Mouse (Mus musculus): ENCODE measurements around the gene Angptl6. TPM values are rescaled to one million over a fixed set of nuclear protein-coding genes. Genes with fewer than 3 reads are reported as not detected.

The Angptl6 gene
- polyA plus RNA-seq, 1 experiment from 2014 or later: 4.4 TPM

DNA sequence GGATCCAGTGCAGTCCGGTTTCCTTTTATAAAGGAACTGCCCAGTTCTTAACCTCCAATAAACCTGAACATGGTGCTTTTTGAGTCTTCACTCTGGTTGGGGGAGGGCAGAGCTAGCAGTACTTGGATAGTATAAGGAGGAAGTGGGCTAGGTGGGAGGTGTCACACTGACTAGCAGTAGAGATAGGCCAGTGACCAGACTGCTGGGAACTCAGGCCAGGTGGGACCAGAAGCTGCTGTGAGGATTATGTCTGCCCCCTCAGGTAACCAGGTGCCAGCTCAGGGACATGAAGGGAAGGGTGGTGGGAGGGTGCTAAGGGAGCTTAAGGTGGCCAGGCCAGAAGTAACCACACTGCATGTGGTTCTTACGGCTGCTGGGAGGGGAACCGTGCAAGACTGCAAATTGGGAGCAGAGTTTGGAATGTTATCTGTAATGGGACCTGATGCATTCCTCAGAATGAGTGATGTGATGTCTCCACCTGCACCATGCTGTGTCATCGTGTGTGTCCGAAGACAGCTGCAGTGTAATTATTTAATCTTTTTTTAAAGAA lies 12.7 kb upstream of the Angptl6 start:
- H3K4me1 ChIP-seq: peaks cover 21% of the 10 kb centered on the region
- peaks cover 80% of the 10 kb centered on the region for H3K36me3 ChIP-seq (replicated peaks)
- H3K9me3 ChIP-seq: no peaks in the 10 kb centered on the region
- H3K27ac ChIP-seq: no peak overlapping the region
- DNase-seq (ENCODE audit: extremely low spot score, low spot score): no peak
- WGBS: 85% methylated on average over 5 of the region's 5 CpGs
- H3K27me3 ChIP-seq (ENCODE audit: poor library complexity, severe bottlenecking): no peaks in the 10 kb centered on the region
- H3K4me3 ChIP-seq: no peak overlapping the region

- WGBS: 89% methylated on average over 26 of the region's 26 CpGs
These were observed 12.0 kb upstream of the Angptl6 start for GRCm38 (mm10) chr9:20891339-20892103.

DNA sequence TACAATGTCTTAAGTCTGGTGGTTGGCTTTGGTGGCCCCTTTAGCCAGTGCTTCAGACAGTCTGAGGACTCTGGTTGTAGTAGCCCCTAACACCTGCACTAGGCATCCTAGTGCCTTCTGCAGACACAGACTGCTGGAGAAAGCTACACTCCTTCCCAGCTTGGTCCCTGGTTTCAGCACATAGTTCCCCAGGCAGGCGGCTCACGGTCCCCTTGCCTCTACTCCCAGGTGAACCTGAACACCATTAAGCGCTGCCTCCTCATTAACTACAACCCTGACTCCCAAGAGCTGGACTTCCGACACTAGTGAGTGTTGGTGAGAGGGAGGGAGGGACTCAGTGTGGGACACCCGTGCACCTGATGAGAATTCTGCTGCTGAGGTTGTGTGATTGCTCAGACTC lies 10.9 kb upstream of the Angptl6 start:
- H3K9me3 ChIP-seq: no peaks in the 10 kb centered on the region
- WGBS: 97% methylated on average over 5 of the region's 5 CpGs
- no peaks in the 10 kb centered on the region for H3K27me3 ChIP-seq (ENCODE audit: poor library complexity, severe bottlenecking)
- peaks cover 15% of the 10 kb centered on the region for H3K4me1 ChIP-seq
- no peak overlapping the region for H3K27ac ChIP-seq
- peak overlapping the region; percentile 85; the same call in 1 of the 2 replicates for H3K4me3 ChIP-seq
- peaks cover 63% of the 10 kb centered on the region for H3K36me3 ChIP-seq (replicated peaks)
- DNase-seq (ENCODE audit: extremely low spot score, low spot score): no peak

More at GRCm38 (mm10) chr9:20891339-20892103, 12.0 kb upstream of the Angptl6 start:
- H3K27me3 ChIP-seq (ENCODE audit: poor library complexity, severe bottlenecking): no peaks in the 10 kb centered on the region
- no peaks in the 10 kb centered on the region for H3K9me3 ChIP-seq
- H3K36me3 ChIP-seq (replicated peaks): peaks cover 74% of the 10 kb centered on the region
- H3K4me1 ChIP-seq: peaks cover 15% of the 10 kb centered on the region
- no peak for DNase-seq (ENCODE audit: extremely low spot score, low spot score)
- H3K4me3 ChIP-seq: peak overlapping the region; percentile 85; the same call in 1 of the 2 replicates
- no peak overlapping the region for H3K27ac ChIP-seq

DNA sequence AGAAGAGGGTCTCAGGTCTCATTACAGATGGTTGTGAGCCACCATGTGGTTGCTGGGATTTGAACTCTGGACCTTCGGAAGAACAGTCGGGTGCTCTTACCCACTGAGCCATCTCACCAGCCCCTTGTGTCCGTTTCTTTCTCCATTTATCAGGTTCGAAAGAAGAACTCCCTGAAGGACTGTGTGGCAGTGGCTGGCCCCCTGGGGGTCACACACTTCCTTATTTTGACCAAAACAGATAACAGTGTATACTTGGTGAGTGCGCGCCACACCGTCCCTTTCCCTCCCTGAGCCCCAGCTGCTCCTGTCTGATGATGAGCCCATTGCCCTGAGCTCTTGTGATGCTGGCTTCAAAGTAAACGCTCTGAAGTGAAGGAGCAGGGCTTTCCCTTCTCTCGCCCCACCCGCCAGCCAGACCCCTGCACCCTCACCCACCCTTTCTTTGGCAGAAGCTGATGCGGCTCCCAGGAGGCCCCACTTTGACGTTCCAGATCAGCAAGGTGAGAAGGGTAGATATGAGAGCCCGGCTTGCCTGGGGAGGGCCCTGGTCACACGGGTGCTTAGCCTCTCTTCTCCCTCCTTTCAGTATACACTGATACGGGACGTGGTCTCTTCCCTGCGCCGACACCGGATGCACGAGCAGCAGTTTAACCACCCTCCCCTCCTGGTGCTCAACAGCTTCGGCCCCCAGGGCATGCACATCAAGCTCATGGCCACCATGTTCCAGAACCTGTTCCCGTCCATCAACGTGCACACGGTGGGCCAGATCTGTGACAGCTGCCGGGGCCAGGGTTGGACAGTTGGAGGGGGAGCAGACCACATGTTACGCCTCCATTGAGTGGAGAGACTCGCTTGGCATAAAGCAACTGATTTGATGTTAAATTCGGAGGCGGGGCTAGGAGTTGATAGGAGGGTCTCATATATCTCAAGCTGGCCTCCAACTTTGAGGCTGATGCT lies 9.9 kb upstream of the Angptl6 start:
- H3K36me3 ChIP-seq (replicated peaks): peaks cover 53% of the 10 kb centered on the region
- DNase-seq (ENCODE audit: extremely low spot score, low spot score): no peak
- 88% methylated on average over 29 of the region's 29 CpGs for WGBS

DNA sequence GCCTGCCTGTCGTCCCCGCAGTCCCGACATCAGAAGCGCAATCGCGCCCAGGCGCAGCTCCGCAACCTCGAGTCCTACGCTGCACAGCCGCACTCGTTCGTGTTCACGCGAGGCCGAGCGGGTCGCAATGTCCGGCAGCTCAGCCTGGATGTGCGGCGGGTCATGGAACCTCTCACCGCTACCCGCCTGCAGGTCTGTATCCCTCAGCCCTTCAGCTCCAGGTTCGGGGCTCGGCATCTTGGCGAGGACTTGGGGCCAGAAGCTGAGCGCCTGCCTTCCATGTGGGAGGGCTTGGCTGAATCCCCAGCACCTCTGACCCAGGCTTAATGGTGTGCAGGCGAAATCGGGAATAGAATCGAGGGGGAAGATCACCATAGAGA lies 8.8 kb upstream of the Angptl6 start:
- Histone ChIP-seq H3K36me3 (replicated peaks) (peaks cover 42% of the 10 kb centered on the region), H3K4me3 (peak overlapping the region; percentile 85), H3K27me3 (ENCODE audit: poor library complexity, severe bottlenecking) (no peaks in the 10 kb centered on the region), H3K9me3 (peaks cover 9% of the 10 kb centered on the region; the same call in 1 of the 2 replicates), H3K27ac (peak overlapping the region; percentile 95), H3K4me1 (peaks cover 15% of the 10 kb centered on the region)
- no peak for DNase-seq (ENCODE audit: extremely low spot score, low spot score)
- WGBS: under 1% methylated on average over 30 of the region's 30 CpGs

More for the DNA sequence above, 9.9 kb upstream of the Angptl6 start:
- peaks cover 5% of the 10 kb centered on the region; the same call in 1 of the 2 replicates for H3K9me3 ChIP-seq
- H3K4me3 ChIP-seq: peak overlapping the region; percentile 85
- no peak overlapping the region for H3K27ac ChIP-seq
- H3K27me3 ChIP-seq (ENCODE audit: poor library complexity, severe bottlenecking): no peaks in the 10 kb centered on the region
- H3K4me1 ChIP-seq: peaks cover 15% of the 10 kb centered on the region

DNA sequence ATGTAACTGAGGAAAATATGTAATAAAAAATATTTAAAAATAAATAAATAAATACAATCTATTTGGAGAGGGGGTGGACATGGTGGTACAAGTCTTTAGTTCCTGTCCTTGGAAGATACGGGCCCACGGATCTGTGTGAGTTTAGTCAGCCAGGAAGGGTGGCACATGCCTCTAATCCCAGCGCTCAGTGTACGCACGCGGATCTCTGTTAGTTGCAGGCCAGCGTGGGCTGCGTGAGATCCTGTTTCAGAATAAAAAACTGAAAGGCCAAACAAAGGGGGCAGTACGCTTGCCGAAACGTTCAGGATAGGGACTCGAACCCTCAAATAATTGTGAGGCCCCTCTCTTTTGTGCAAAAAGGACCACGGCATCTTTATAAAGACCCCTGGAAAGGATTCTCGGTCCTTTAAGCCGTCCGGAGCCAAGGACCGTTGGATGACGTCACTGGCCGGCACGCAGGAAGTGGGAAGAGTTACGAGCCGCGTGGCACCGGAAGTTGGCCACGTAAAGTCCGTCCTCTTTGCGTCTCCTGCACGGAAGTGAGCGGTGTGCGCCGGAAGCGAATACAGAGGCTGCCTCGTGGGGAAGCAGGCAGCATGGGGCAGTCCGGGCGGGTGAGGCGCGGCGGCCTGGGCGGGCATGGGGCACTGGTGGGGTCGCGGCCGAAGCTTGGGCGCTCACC lies 8.3 kb upstream of the Angptl6 start, which contains the start of gene Ppan:
TSS of gene Ppan (plus strand) at position 472 of the 682 bp plus-strand sequence.
- Histone ChIP-seq H3K27ac (peak within 1 kb of the TSS; percentile 95), H3K9me3 (peaks cover 9% of the 10 kb centered on the region; the same call in 1 of the 2 replicates), H3K27me3 (ENCODE audit: poor library complexity, severe bottlenecking) (no peaks in the 10 kb centered on the region), H3K4me3 (peak within 1 kb of the TSS; percentile 85), H3K4me1 (peaks cover 15% of the 10 kb centered on the region), H3K36me3 (replicated peaks) (peaks cover 37% of the 10 kb centered on the region)
- DNase-seq (ENCODE audit: extremely low spot score, low spot score): peak; percentile 97
- WGBS: under 1% methylated on average over 43 of the region's 43 CpGs

- 0 out of 2 replicates have a peak overlapping the region, but pooled peaks have one; percentile 95 for H3K27ac ChIP-seq
- H3K4me1 ChIP-seq: peaks cover 15% of the 10 kb centered on the region
- H3K4me3 ChIP-seq: peak overlapping the region; percentile 85; the same call in 1 of the 2 replicates
- H3K9me3 ChIP-seq: peaks cover 9% of the 10 kb centered on the region; the same call in 1 of the 2 replicates
- no peak for DNase-seq (ENCODE audit: extremely low spot score, low spot score)
- WGBS: 88% methylated on average over 6 of the region's 6 CpGs
- no peaks in the 10 kb centered on the region for H3K27me3 ChIP-seq (ENCODE audit: poor library complexity, severe bottlenecking)
- H3K36me3 ChIP-seq (replicated peaks): peaks cover 31% of the 10 kb centered on the region
These were observed 7.7 kb upstream of the Angptl6 start for GRCm38 (mm10) chr9:20887191-20887590.

DNA sequence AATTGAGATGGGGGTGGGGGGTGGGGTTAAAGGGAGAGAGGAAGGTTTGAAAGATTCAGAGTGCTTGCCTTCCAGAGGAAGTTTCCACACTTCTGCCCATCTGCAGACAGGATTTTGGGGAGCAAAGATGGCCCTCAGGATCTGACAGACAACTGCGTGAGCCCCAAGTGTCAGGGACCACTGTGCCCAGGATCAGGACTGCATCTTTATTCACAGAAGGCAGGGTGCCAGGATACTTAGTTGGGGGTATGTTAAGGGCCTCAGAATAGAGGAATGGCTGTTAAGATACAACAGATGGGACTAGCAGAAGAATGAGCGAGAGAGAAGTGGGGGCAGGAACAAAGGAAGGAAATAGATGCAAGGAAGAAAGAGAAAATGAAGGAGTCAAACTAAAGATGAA lies 7.0 kb upstream of the Angptl6 start:
- WGBS: 96% methylated on average over 2 of the region's 2 CpGs
- Histone ChIP-seq H3K4me1 (peaks cover 15% of the 10 kb centered on the region), H3K27me3 (ENCODE audit: poor library complexity, severe bottlenecking) (no peaks in the 10 kb centered on the region), H3K9me3 (peaks cover 9% of the 10 kb centered on the region; the same call in 1 of the 2 replicates), H3K27ac (no peak overlapping the region), H3K4me3 (no peak overlapping the region), H3K36me3 (replicated peaks) (peaks cover 24% of the 10 kb centered on the region)
- DNase-seq (ENCODE audit: extremely low spot score, low spot score): no peak

DNA sequence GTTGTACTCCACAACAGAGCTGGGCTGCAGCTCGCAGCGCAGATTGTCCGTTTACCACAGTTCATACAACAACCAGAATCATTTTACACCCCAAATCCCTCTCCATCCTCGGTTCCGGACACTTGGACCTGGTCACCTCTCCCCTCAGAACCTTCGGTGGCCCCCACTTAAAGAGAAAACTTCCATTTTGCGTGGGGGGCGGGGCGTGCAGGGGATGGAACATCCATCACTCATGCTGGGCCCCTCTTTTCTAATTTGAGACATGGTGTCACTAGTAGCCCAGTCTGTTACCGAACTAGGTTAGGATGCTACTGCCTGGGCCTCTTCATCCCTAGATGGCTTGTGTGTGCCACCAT lies 839 bp downstream of the Angptl6 start:
- 17% methylated on average over 10 of the region's 10 CpGs for WGBS
- Histone ChIP-seq H3K27me3 (ENCODE audit: poor library complexity, severe bottlenecking) (no peaks in the 10 kb centered on the region; the same call in 1 of the 2 replicates), H3K9me3 (0 out of 2 replicates have a peak, but pooled peaks cover 6% of the 10 kb centered on the region), H3K27ac (peak overlapping the region; percentile 95), H3K4me1 (peaks cover 16% of the 10 kb centered on the region), H3K4me3 (peak overlapping the region; percentile 59), H3K36me3 (replicated peaks) (no peaks in the 10 kb centered on the region)
- DNase-seq (ENCODE audit: extremely low spot score, low spot score): no peak

- under 1% methylated on average over 69 of the region's 69 CpGs for WGBS
- Histone ChIP-seq H3K9me3 (0 out of 2 replicates have a peak, but pooled peaks cover 6% of the 10 kb centered on the region), H3K4me1 (peaks cover 16% of the 10 kb centered on the region), H3K27me3 (ENCODE audit: poor library complexity, severe bottlenecking) (no peaks in the 10 kb centered on the region; the same call in 1 of the 2 replicates), H3K4me3 (peak overlapping the region; percentile 59), H3K36me3 (replicated peaks) (no peaks in the 10 kb centered on the region), H3K27ac (peak overlapping the region; percentile 95)
- peak; percentile 100 for DNase-seq (ENCODE audit: extremely low spot score, low spot score)
These were observed 1.4 kb downstream of the Angptl6 start for GRCm38 (mm10) chr9:20878041-20878709.

All from forebrain, embryonic 10.5 days (tissue).